15 mouse cellular contexts compared by ENCODE assay signal in the genomic region with DNA sequence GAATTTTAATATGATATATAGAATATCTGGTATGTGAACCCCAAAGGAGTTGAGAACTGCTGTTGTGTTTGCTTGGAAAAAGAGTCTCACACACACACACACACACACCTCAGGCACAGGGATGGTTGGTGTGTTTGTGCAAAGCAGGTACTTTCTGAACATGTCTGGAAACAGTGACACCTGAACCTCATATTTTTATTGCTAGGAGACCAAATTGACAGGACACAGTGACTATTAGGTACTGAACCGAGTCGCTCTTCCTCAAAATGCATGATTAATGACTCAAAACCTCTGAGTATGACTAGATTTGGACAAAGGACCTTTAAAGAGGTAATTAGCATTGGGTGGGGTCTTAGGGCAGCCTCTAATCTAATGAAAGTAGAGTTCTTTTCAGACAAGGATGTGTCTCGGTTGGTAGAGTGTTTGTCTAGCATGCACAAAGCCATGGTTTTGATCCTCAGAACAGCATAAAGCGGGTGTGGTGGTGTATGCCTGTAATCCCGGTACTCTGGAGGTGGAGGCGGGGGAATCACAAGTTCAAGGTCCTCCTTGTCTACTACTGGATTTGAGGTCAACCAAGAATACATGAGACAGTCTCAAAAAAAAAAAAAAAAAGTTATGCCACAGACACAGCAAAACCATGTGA.
"Had no signal": no experiment of that assay in that cellular context is flagged by ENCODE, and none has a peak within 500 bp of the region (broad histone marks: within the 10 kb centered on the region; RNA-seq: fewer than 3 reads in every experiment).

No protein-coding gene starts in this region.

- H3K27me3 ChIP-seq: kidney, embryonic 15.5 days; limb, embryonic 13.5 days; midbrain, embryonic 15.5 days had no signal

- H3K27ac ChIP-seq: kidney, embryonic 15.5 days; limb, embryonic 13.5 days; liver, embryonic 15.5 days; macrophage; midbrain, embryonic 15.5 days had no signal

- H3K36me3 ChIP-seq: kidney, embryonic 15.5 days; limb, embryonic 13.5 days; liver, embryonic 15.5 days; midbrain, embryonic 15.5 days had no signal

- H3K4me3 ChIP-seq: kidney, embryonic 15.5 days; limb, embryonic 13.5 days; liver, embryonic 15.5 days; megakaryocyte, embryonic 14.5 days; midbrain, embryonic 15.5 days had no signal

- H3K9me3 ChIP-seq: kidney, embryonic 15.5 days; limb, embryonic 13.5 days; liver, embryonic 15.5 days; midbrain, embryonic 15.5 days had no signal

- ATAC-seq: intestine, embryonic 16.5 days; midbrain, embryonic 15.5 days had no signal

- DNase-seq: kidney, adult 2 months; kidney, postnatal 14 days; left cerebral cortex, postnatal 4 days; lung, embryonic 14.5 days; lung, postnatal 10 days; right cerebral cortex, adult 18-20 months; spleen, adult 18-20 months; thymus, postnatal 14 days had no signal
